Mouse (Mus musculus) G1E (cell line): ENCODE results near the gene Hipk2. TPM values are rescaled to one million over a fixed set of nuclear protein-coding genes. Genes with fewer than 3 reads are reported as not detected.

Experiments used
- ATAC-seq: 2 replicates; pipeline ENCODE4 v1.8.0; 2016; ENCODE audit warnings: mild to moderate bottlenecking; ENCODE audit not compliant: insufficient number of reproducible peaks, poor library complexity, low FRiP score, severe bottlenecking; ENCODE audit errors: extremely low read depth
- DNase-seq: peaks from one replicate; pipeline ENCODE4 v3.0.0; 2012; ENCODE audit warnings: low spot score
- H3K27me3 ChIP-seq: 2 replicates; pipeline ENCODE4 v1.6.1; 2012; ENCODE audit warnings: mild to moderate bottlenecking, low read length, inconsistent platforms; ENCODE audit not compliant: insufficient read depth
- H3K36me3 ChIP-seq: replicated peaks from 2 replicates; pipeline ENCODE3; 2012; ENCODE audit warnings: mild to moderate bottlenecking, inconsistent platforms
- H3K4me1 ChIP-seq: 2 replicates; pipeline ENCODE4 v1.6.1; 2012; ENCODE audit warnings: low read depth, low read length, inconsistent platforms, mixed read lengths; ENCODE audit not compliant: insufficient read depth
- H3K4me3 ChIP-seq: 2 replicates; pipeline ENCODE4 v1.5.1; 2012; ENCODE audit warnings: low read depth, mild to moderate bottlenecking, inconsistent platforms, low read length, moderate library complexity, mixed read lengths
- H3K9me3 ChIP-seq: replicated peaks from 2 replicates; pipeline ENCODE4 v1.6.1; 2012; ENCODE audit warnings: inconsistent platforms
- CTCF ChIP-seq: IDR thresholded peaks from 2 replicates; pipeline ENCODE4 v1.5.1; 2012; ENCODE audit warnings: low read depth, low read length, inconsistent platforms, mixed read lengths
- GATA1 ChIP-seq: IDR thresholded peaks from 2 replicates; pipeline ENCODE4 v1.6.1; 2012; ENCODE audit warnings: borderline replicate concordance, low read length, inconsistent platforms, mixed read lengths
- GATA2 ChIP-seq: IDR thresholded peaks from 2 replicates; pipeline ENCODE4 v1.6.1; 2012; ENCODE audit warnings: low read depth, low read length, inconsistent platforms, borderline replicate concordance
- POLR2AphosphoS5 ChIP-seq: IDR thresholded peaks from 2 replicates; pipeline ENCODE4 v1.6.1; 2012; ENCODE audit warnings: low read depth, low read length, inconsistent platforms; ENCODE audit not compliant: insufficient replicate concordance
- TAL1 ChIP-seq: conservative IDR thresholded peaks from 2 replicates; pipeline ENCODE4 v1.6.1; 2012; ENCODE audit warnings: low read depth, low read length, inconsistent platforms, mixed read lengths
- polyA plus RNA-seq: library from polyadenylated mRNA; stranded (reverse); fragments of >175 nt; gene quantifications from 2 replicates; pipeline ENCODE4 v1.2.3, GENCODE M21; 2012
- total RNA-seq, 2 experiments: library from RNA; stranded (forward) in 1 of 2; stranded (reverse) in 1 of 2; fragments of 200-1000 nt in 1 of 2; fragments of >200 nt in 1 of 2; fragmentation: Nextera tagmentation in 1 of 2; gene quantifications; 2 replicates each; pipeline ENCODE4 v1.2.3; 2014 to 2017

Hipk2 gene
- total and polyA plus RNA-seq, 3 experiments: 4.6 to 97.9 (median 39.6) TPM

GRCm38 (mm10) chr6:38921095-38921809, 45.3 kb upstream of the Hipk2 start:
- H3K36me3 ChIP-seq: no peaks in the 10 kb centered on the region
- H3K4me1 ChIP-seq: peaks cover 95% of the 10 kb centered on the region

GRCm38 (mm10) chr6:38920141-38920540, 44.2 kb upstream of the Hipk2 start:
- ATAC-seq (no peak), DNase-seq (no peak)
- Histone ChIP-seq H3K27me3 (peaks cover 7% of the 10 kb centered on the region; the same call in 1 of the 2 replicates), H3K4me1 (peaks cover 99% of the 10 kb centered on the region), H3K4me3 (no peak overlapping the region; the same call in 1 of the 2 replicates), H3K36me3 (no peaks in the 10 kb centered on the region), H3K9me3 (peaks cover 13% of the 10 kb centered on the region)
- TF ChIP-seq TAL1 (no peak), CTCF (no peak), POLR2AphosphoS5 (no peak), GATA2 (no peak), GATA1 (no peak)

More at GRCm38 (mm10) chr6:38921095-38921809, 45.3 kb upstream of the Hipk2 start:
- ATAC-seq: peak; percentile 67
- peaks cover 13% of the 10 kb centered on the region for H3K9me3 ChIP-seq
- H3K4me3 ChIP-seq: peak overlapping the region; percentile 52; the same call in 1 of the 2 replicates
- peak; percentile 41 for DNase-seq
- H3K27me3 ChIP-seq: peaks cover 2% of the 10 kb centered on the region
- no peak for TF ChIP-seq CTCF
- TF ChIP-seq TAL1: peak; percentile 94

- peaks cover 13% of the 10 kb centered on the region for H3K9me3 ChIP-seq
- H3K27me3 ChIP-seq: peaks cover 15% of the 10 kb centered on the region
- DNase-seq: no peak
- H3K4me1 ChIP-seq: peaks cover 93% of the 10 kb centered on the region
- no peak overlapping the region; the same call in 1 of the 2 replicates for H3K4me3 ChIP-seq
- ATAC-seq: no peak
- no peaks in the 10 kb centered on the region for H3K36me3 ChIP-seq
- TF ChIP-seq POLR2AphosphoS5 (no peak), GATA1 (no peak), GATA2 (no peak), CTCF (no peak), TAL1 (no peak)
Measured at GRCm38 (mm10) chr6:38919135-38919740, 43.3 kb upstream of the Hipk2 start.

GRCm38 (mm10) chr6:38918728-38919127, 42.8 kb upstream of the Hipk2 start:
- H3K4me1 ChIP-seq: peaks cover 93% of the 10 kb centered on the region
- H3K27me3 ChIP-seq: peaks cover 20% of the 10 kb centered on the region
- TF ChIP-seq GATA2 (no peak), GATA1 (no peak), TAL1 (no peak), POLR2AphosphoS5 (no peak), CTCF (no peak)
- no peak overlapping the region; the same call in 1 of the 2 replicates for H3K4me3 ChIP-seq
- no peaks in the 10 kb centered on the region for H3K36me3 ChIP-seq
- no peak for ATAC-seq
- peak; percentile 13 for DNase-seq
- peaks cover 13% of the 10 kb centered on the region for H3K9me3 ChIP-seq

GRCm38 (mm10) chr6:38917415-38917814, 41.5 kb upstream of the Hipk2 start:
- H3K27me3 ChIP-seq: peaks cover 32% of the 10 kb centered on the region
- peaks cover 13% of the 10 kb centered on the region for H3K9me3 ChIP-seq
- DNase-seq (no peak), ATAC-seq (no peak)
- no peak for TF ChIP-seq POLR2AphosphoS5
- no peak for TF ChIP-seq CTCF
- TF ChIP-seq GATA2: no peak
- TF ChIP-seq TAL1: no peak
- no peak for TF ChIP-seq GATA1
- H3K4me3 ChIP-seq: no peak overlapping the region
- H3K36me3 ChIP-seq: no peaks in the 10 kb centered on the region
- H3K4me1 ChIP-seq: peaks cover 95% of the 10 kb centered on the region

- DNase-seq: no peak
- Histone ChIP-seq H3K4me3 (no peak overlapping the region), H3K27me3 (peaks cover 32% of the 10 kb centered on the region), H3K36me3 (no peaks in the 10 kb centered on the region), H3K4me1 (peaks cover 95% of the 10 kb centered on the region), H3K9me3 (peaks cover 13% of the 10 kb centered on the region)
- ATAC-seq: no peak
- peak; percentile 56 for TF ChIP-seq TAL1
- TF ChIP-seq GATA1: no peak
Measured at GRCm38 (mm10) chr6:38916571-38916970, 40.6 kb upstream of the Hipk2 start.
